In genomic region chrX:159988002-159988960, GRCm38 (mm10) we compare ENCODE assay signal across 8 mouse cellular contexts. TPM values are rescaled to one million over a fixed set of nuclear protein-coding genes. Genes with fewer than 3 reads are reported as not detected.
DNase-seq lines count a peak whose midpoint lies in the region; ATAC-seq and TF ChIP-seq lines count a peak whose summit lies in the region.

Gene Map3k15, plus strand, starts transcription at chrX:159988433.

- peak within 1 kb of the TSS; percentile 47; the same call in 1 of the 2 replicates for H3K9ac ChIP-seq in hindbrain, postnatal 0 days (replicated peaks; ENCODE audit: low read length)
- peak within 1 kb of the TSS; percentile 57 for H3K9ac ChIP-seq in limb, embryonic 13.5 days
- H3K9ac ChIP-seq in midbrain, embryonic 13.5 days (replicated peaks): peak within 1 kb of the TSS; percentile 46

- WGBS in hindbrain, postnatal 0 days: 39% methylated on average over 80 of the region's 108 CpGs
- 33% methylated on average over 66 of the region's 108 CpGs for WGBS in limb, embryonic 13.5 days
- WGBS in midbrain, embryonic 13.5 days: 17% methylated on average over 82 of the region's 108 CpGs

- peak within 1 kb of the TSS; percentile 61 for H3K4me2 ChIP-seq in hindbrain, postnatal 0 days (ENCODE audit: low read depth, low read length)
- H3K4me2 ChIP-seq in limb, embryonic 13.5 days (replicated peaks): peak within 1 kb of the TSS; percentile 73
- H3K4me2 ChIP-seq in midbrain, embryonic 13.5 days (replicated peaks): peak within 1 kb of the TSS; percentile 66

- TF ChIP-seq CTCF in hindbrain, postnatal 0 days (IDR thresholded peaks at IDR 0.05; ENCODE audit: low read depth): peak; percentile 43

- H3K27me3 ChIP-seq in hindbrain, postnatal 0 days (ENCODE audit: insufficient read depth, low read length): no peaks in the 10 kb centered on the region
- peaks cover 68% of the 10 kb centered on the region for H3K27me3 ChIP-seq in limb, embryonic 13.5 days
- peaks cover 32% of the 10 kb centered on the region for H3K27me3 ChIP-seq in midbrain, embryonic 13.5 days

- H3K4me3 ChIP-seq in hindbrain, postnatal 0 days (ENCODE audit: low read length): peak within 1 kb of the TSS; percentile 41
- H3K4me3 ChIP-seq in limb, embryonic 13.5 days: peak within 1 kb of the TSS; percentile 49
- H3K4me3 ChIP-seq in midbrain, embryonic 13.5 days (replicated peaks): peak within 1 kb of the TSS; percentile 46

- peak; percentile 65 to 83 for DNase-seq in adrenal gland, adult (ENCODE audit: inconsistent age in 2 of 2, low spot score in 1 of 2)
- peak; percentile 55 for DNase-seq in gastrocnemius, postnatal 10 days
- peak; percentile 54 for DNase-seq in hindbrain, postnatal 0 days (ENCODE audit: low spot score)
- peak; percentile 42 for DNase-seq in spleen, adult 12 weeks (ENCODE audit: low spot score)
- DNase-seq in adipocyte (ENCODE audit: low spot score): no peak

- no peaks in the 10 kb centered on the region for H3K36me3 ChIP-seq in hindbrain, postnatal 0 days (ENCODE audit: insufficient read depth, low read length)
- H3K36me3 ChIP-seq in limb, embryonic 13.5 days: no peaks in the 10 kb centered on the region
- no peaks in the 10 kb centered on the region for H3K36me3 ChIP-seq in midbrain, embryonic 13.5 days

- ATAC-seq in common myeloid progenitor, adult 5-6 weeks (replicated peaks; ENCODE audit: low read depth, poor library complexity, severe bottlenecking): peak; percentile 91
- peak; percentile 87 for ATAC-seq in hindbrain, postnatal 0 days
- peak; percentile 40; the same call in 1 of the 2 replicates for ATAC-seq in limb, embryonic 13.5 days (ENCODE audit: low FRiP score, low read depth)
- ATAC-seq in midbrain, embryonic 13.5 days: peak; percentile 68

- H3K9me3 ChIP-seq in hindbrain, postnatal 0 days (ENCODE audit: low read length): no peaks in the 10 kb centered on the region
- H3K9me3 ChIP-seq in limb, embryonic 13.5 days: no peaks in the 10 kb centered on the region
- no peaks in the 10 kb centered on the region for H3K9me3 ChIP-seq in midbrain, embryonic 13.5 days

- no peak within 1 kb of the TSS for H3K27ac ChIP-seq in hindbrain, postnatal 0 days
- H3K27ac ChIP-seq in limb, embryonic 13.5 days: no peak within 1 kb of the TSS
- H3K27ac ChIP-seq in midbrain, embryonic 13.5 days: no peak within 1 kb of the TSS

- no peaks in the 10 kb centered on the region for H3K4me1 ChIP-seq in hindbrain, postnatal 0 days (ENCODE audit: insufficient read depth, low read length)
- no peaks in the 10 kb centered on the region for H3K4me1 ChIP-seq in limb, embryonic 13.5 days
- H3K4me1 ChIP-seq in midbrain, embryonic 13.5 days (replicated peaks): no peaks in the 10 kb centered on the region

RNA-seq across cellular contexts. Expression of gene Map3k15, which starts in this region (rescaled TPM):
- 0.63 and 1.1 TPM in 2 replicates for total RNA-seq in common myeloid progenitor, adult 5-6 weeks (2017)
- under 1 TPM; 0.16 to 0.41 TPM for total RNA-seq in gastrocnemius, postnatal 10 days (2021)
- total RNA-seq in hindbrain, postnatal 0 days (2014; rRNA removed): 0.75 and 1.6 TPM in 2 replicates
- polyA plus RNA-seq in hindbrain, postnatal 0 days (2015; fragmentation: Nextera tagmentation; extraction: Ambion mirVana): 0.25 and 0.26 TPM in 2 replicates
- 0.15 and 0.27 TPM in 2 replicates for polyA plus RNA-seq in limb, embryonic 13.5 days (2015; fragmentation: Nextera tagmentation; extraction: Ambion mirVana)
- polyA plus RNA-seq in midbrain, embryonic 13.5 days (2015; fragmentation: Nextera tagmentation; extraction: Ambion mirVana): 0.15 and 0.23 TPM in 2 replicates

Comparison
In these comparisons a context has a peak if more than half of its experiments do, and no peak if none do; other contexts are left out.
1. Peak in DNase-seq in gastrocnemius, postnatal 10 days; RNA of the gene not detected or under 1 TPM.
2. Peak in ATAC-seq, H3K4me3 ChIP-seq, H3K9ac ChIP-seq and H3K4me2 ChIP-seq in limb, embryonic 13.5 days; RNA of the gene not detected or under 1 TPM.
3. Peak in ATAC-seq, H3K4me3 ChIP-seq, H3K9ac ChIP-seq and H3K4me2 ChIP-seq in midbrain, embryonic 13.5 days; RNA of the gene not detected or under 1 TPM.
4. ATAC-seq: peak in every context shown above with its lines; median percentile 91 in common myeloid progenitor, adult 5-6 weeks; 87 in hindbrain, postnatal 0 days; 68 in midbrain, embryonic 13.5 days; 40 in limb, embryonic 13.5 days.